Mouse (Mus musculus): ENCODE results near the gene Olfr209. TPM values are rescaled to one million over a fixed set of nuclear protein-coding genes. Genes with fewer than 3 reads are reported as not detected.
"Not testable (repeated sequence)": the region's sequence is repeated elsewhere in the genome, so short reads cannot be mapped to it uniquely, and the experiment has no call there.

Gene Olfr209
- polyA plus RNA-seq, 1 experiment from 2014 or later: not detected

DNA sequence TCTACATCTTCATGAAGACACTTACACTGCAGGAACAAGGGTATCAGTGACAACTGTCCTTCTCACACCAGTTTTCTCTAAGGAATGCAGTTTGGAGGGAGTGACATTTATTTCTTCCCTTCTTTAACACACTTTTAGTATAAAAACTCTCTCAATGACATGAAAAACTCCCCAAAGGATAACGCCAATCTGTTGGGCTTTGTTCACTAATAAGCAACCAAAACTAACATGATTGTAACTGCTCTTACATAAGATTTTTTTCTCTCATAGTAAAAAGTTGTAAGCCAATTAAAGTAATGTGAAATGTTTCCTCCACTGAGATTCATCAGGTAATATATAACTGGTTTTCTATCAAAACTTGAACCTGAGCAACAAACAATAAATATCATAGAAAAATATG lies 14.6 kb downstream of the Olfr209 start, which contains the start of gene Olfr206:
Olfr206 (minus strand) TSS at position 101 of the 400 bp plus-strand sequence.
- WGBS: 64% methylated on average over 1 of the region's 1 CpGs
- Histone ChIP-seq H3K4me2 (ENCODE audit: low read depth, low read length) (no peak within 1 kb of the TSS), H3K9me3 (replicated peaks; ENCODE audit: control insufficient read depth, low read length) (no peaks in the 10 kb centered on the region), H3K4me1 (ENCODE audit: control insufficient read depth, insufficient read depth, low read length) (no peaks in the 10 kb centered on the region), H3K36me3 (ENCODE audit: control insufficient read depth, insufficient read depth) (no peaks in the 10 kb centered on the region), H3K27ac (ENCODE audit: low read length) (no peak within 1 kb of the TSS), H3K4me3 (ENCODE audit: low read length) (no peak within 1 kb of the TSS), H3K9ac (ENCODE audit: low read length) (no peak within 1 kb of the TSS), H3K27me3 (ENCODE audit: control insufficient read depth, insufficient read depth, low read length) (no peaks in the 10 kb centered on the region)
- ATAC-seq (replicated peaks; ENCODE audit: extremely low read depth, insufficient read depth, low FRiP score): no peak

DNA sequence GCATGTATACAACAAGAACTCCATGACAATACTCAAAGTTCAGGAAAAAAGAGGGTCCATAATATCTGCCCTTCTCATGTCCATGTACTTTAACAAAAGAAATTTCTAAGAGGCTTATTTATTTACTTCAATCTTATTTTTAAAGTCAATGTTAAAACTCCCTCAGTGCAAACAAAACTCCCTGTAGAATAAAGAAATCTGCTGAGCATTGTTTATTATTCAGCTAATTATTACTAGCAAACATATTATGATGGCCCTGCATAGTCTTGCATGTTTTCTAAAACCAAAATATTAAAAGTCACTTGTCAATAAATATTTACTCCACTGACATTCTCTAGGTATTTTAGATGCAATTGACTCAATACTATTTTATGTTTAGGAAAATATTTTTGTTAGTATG lies 32.8 kb downstream of the Olfr209 start, which contains the start of gene Olfr205:
Olfr205 (minus strand) TSS at position 101 of the 400 bp plus-strand sequence.
- no peak within 1 kb of the TSS for H3K4me2 ChIP-seq (ENCODE audit: low read depth, low read length)
- no peaks in the 10 kb centered on the region for H3K4me1 ChIP-seq (ENCODE audit: control insufficient read depth, insufficient read depth, low read length)
- H3K9me3 ChIP-seq (replicated peaks; ENCODE audit: control insufficient read depth, low read length): no peaks in the 10 kb centered on the region; the same call in 1 of the 2 replicates
- no peak for ATAC-seq (replicated peaks; ENCODE audit: extremely low read depth, insufficient read depth, low FRiP score)
- no peak within 1 kb of the TSS for H3K9ac ChIP-seq (ENCODE audit: low read length)
- H3K27ac ChIP-seq (ENCODE audit: low read length): no peak within 1 kb of the TSS
- H3K27me3 ChIP-seq (ENCODE audit: control insufficient read depth, insufficient read depth, low read length): no peaks in the 10 kb centered on the region
- no peak within 1 kb of the TSS for H3K4me3 ChIP-seq (ENCODE audit: low read length)
- H3K36me3 ChIP-seq (ENCODE audit: control insufficient read depth, insufficient read depth): no peaks in the 10 kb centered on the region

DNA sequence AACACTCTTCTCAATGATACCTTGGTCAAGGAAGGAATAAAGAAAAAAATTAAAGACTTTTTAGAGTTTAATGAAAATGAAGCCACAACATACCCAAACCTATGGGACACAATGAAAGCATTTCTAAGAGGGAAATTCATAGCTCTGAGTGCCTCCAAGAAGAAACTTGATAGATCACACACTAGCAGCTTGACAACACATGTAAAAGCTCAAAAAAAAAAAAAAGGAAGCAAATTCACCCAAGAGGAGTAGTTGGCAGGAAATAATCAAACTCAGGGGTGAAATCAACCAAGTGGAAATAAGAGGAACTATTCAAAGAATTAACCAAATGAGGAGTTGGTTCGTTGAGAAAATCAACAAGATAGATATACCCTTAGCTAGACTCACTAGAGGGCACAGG lies 40.5 kb downstream of the Olfr209 start:
- H3K27ac ChIP-seq (ENCODE audit: low read length); ATAC-seq (replicated peaks; ENCODE audit: extremely low read depth, insufficient read depth, low FRiP score); H3K4me3 ChIP-seq (ENCODE audit: low read length); H3K4me1 ChIP-seq (ENCODE audit: control insufficient read depth, insufficient read depth, low read length); H3K27me3 ChIP-seq (ENCODE audit: control insufficient read depth, insufficient read depth, low read length); H3K36me3 ChIP-seq (ENCODE audit: control insufficient read depth, insufficient read depth); H3K9ac ChIP-seq (ENCODE audit: low read length); H3K9me3 ChIP-seq (replicated peaks; ENCODE audit: control insufficient read depth, low read length); H3K4me2 ChIP-seq (ENCODE audit: low read depth, low read length): not testable (repeated sequence)
- 38% methylated on average over 1 of the region's 1 CpGs for WGBS

DNA sequence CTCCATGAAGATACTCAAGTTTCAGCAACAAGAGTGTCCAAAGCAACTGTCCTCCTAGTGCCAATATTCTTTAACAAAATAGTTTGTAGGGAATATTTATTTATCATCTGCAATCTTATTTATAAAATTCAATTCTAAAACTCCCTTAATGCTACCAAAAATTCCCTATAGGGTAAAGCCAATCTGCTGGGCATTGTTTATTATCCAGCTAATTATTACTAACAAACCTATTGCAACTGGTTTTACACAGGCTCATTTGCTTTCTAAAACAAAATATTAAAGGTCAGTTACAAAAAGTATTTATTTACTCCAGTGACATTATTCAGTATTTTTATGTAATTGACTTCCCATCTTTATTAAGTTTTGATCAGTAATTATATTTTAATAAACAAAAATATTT lies 45.6 kb downstream of the Olfr209 start, which contains the start of gene Olfr204:
Olfr204 (minus strand) TSS at position 101 of the 400 bp plus-strand sequence.
- no peak for ATAC-seq (replicated peaks; ENCODE audit: extremely low read depth, insufficient read depth, low FRiP score)
- H3K27ac ChIP-seq (ENCODE audit: low read length): no peak within 1 kb of the TSS

More for the DNA sequence above, 45.6 kb downstream of the Olfr209 start, which contains the start of gene Olfr204:
- Histone ChIP-seq H3K9ac (ENCODE audit: low read length) (no peak within 1 kb of the TSS), H3K27me3 (ENCODE audit: control insufficient read depth, insufficient read depth, low read length) (no peaks in the 10 kb centered on the region), H3K36me3 (ENCODE audit: control insufficient read depth, insufficient read depth) (no peaks in the 10 kb centered on the region), H3K4me2 (ENCODE audit: low read depth, low read length) (no peak within 1 kb of the TSS), H3K4me1 (ENCODE audit: control insufficient read depth, insufficient read depth, low read length) (no peaks in the 10 kb centered on the region), H3K4me3 (ENCODE audit: low read length) (no peak within 1 kb of the TSS), H3K9me3 (replicated peaks; ENCODE audit: control insufficient read depth, low read length) (no peaks in the 10 kb centered on the region)

Other genes starting within 250 kb of the Olfr209 start
- not detected in 2 replicates for gene Olfr194, start 242.9 kb downstream of the Olfr209 start, polyA plus RNA-seq (2015; fragmentation: Nextera tagmentation; extraction: Ambion mirVana)
- not detected in 2 replicates for gene Olfr195, start 216.9 kb downstream of the Olfr209 start, polyA plus RNA-seq (2015; fragmentation: Nextera tagmentation; extraction: Ambion mirVana)
- not detected in 2 replicates for gene Olfr196, start 193.5 kb downstream of the Olfr209 start, polyA plus RNA-seq (2015; fragmentation: Nextera tagmentation; extraction: Ambion mirVana)
- not detected in 2 replicates for gene Olfr198, start 160.5 kb downstream of the Olfr209 start, polyA plus RNA-seq (2015; fragmentation: Nextera tagmentation; extraction: Ambion mirVana)
- not detected in 2 replicates for gene Olfr199, start 144.2 kb downstream of the Olfr209 start, polyA plus RNA-seq (2015; fragmentation: Nextera tagmentation; extraction: Ambion mirVana)
- not detected in 2 replicates for gene Olfr201, start 91.4 kb downstream of the Olfr209 start, polyA plus RNA-seq (2015; fragmentation: Nextera tagmentation; extraction: Ambion mirVana)
- not detected in 2 replicates for gene Olfr202, start 77.2 kb downstream of the Olfr209 start, polyA plus RNA-seq (2015; fragmentation: Nextera tagmentation; extraction: Ambion mirVana)
- gene Olfr203, start 65.1 kb downstream of the Olfr209 start, polyA plus RNA-seq (2015; fragmentation: Nextera tagmentation; extraction: Ambion mirVana): not detected in 2 replicates
- not detected in 2 replicates for gene Olfr204, start 45.7 kb downstream of the Olfr209 start, polyA plus RNA-seq (2015; fragmentation: Nextera tagmentation; extraction: Ambion mirVana)
- not detected in 2 replicates for gene Olfr205, start 32.9 kb downstream of the Olfr209 start, polyA plus RNA-seq (2015; fragmentation: Nextera tagmentation; extraction: Ambion mirVana)
- gene Olfr206, start 14.7 kb downstream of the Olfr209 start, polyA plus RNA-seq (2015; fragmentation: Nextera tagmentation; extraction: Ambion mirVana): not detected in 2 replicates
- gene Gabrr3, start 43.3 kb upstream of the Olfr209 start, polyA plus RNA-seq (2015; fragmentation: Nextera tagmentation; extraction: Ambion mirVana): not detected in 2 replicates
- 25.3 and 27.5 TPM in 2 replicates for gene Riox2, start 107.8 kb upstream of the Olfr209 start, polyA plus RNA-seq (2015; fragmentation: Nextera tagmentation; extraction: Ambion mirVana)
- gene Crybg3, start 237.0 kb upstream of the Olfr209 start, polyA plus RNA-seq (2015; fragmentation: Nextera tagmentation; extraction: Ambion mirVana): 11.2 and 12.6 TPM in 2 replicates

Data from heart, embryonic 16.5 days (tissue).